Mouse (Mus musculus): ENCODE data around the gene Arhgap4. TPM values are rescaled to one million over a fixed set of nuclear protein-coding genes. Genes with fewer than 3 reads are reported as not detected.

Gene Arhgap4
- polyA plus RNA-seq, 1 experiment from 2014 or later, result 2.7 TPM

GRCm38 (mm10) chrX:73921285-73921822, 316 bp downstream of the Arhgap4 start:
- H3K4me3 ChIP-seq (ENCODE audit: low read length), result peak overlapping the region; percentile 60
- H3K9ac ChIP-seq (ENCODE audit: low read depth, low read length), result peak overlapping the region; percentile 76
- H3K27ac ChIP-seq (ENCODE audit: low read depth, low read length), result peak overlapping the region; percentile 68
- no peaks in the 10 kb centered on the region for H3K36me3 ChIP-seq (ENCODE audit: control insufficient read depth, insufficient read depth, low read length)
- WGBS, result 29% methylated on average over 34 of the region's 34 CpGs
- H3K4me1 ChIP-seq (ENCODE audit: control insufficient read depth, insufficient read depth, low read depth, low read length), result no peaks in the 10 kb centered on the region
- peak overlapping the region; percentile 72 for H3K4me2 ChIP-seq (ENCODE audit: low read length)
- no peaks in the 10 kb centered on the region for H3K27me3 ChIP-seq (replicated peaks; ENCODE audit: control insufficient read depth, insufficient read depth, low read length)
- ATAC-seq, result no peak; the same call in 1 of the 2 replicates
- no peaks in the 10 kb centered on the region for H3K9me3 ChIP-seq (ENCODE audit: control insufficient read depth, low read length)

GRCm38 (mm10) chrX:73918631-73919030, 3.0 kb downstream of the Arhgap4 start:
- peaks cover 2% of the 10 kb centered on the region; the same call in 1 of the 2 replicates for H3K4me1 ChIP-seq (ENCODE audit: control insufficient read depth, insufficient read depth, low read depth, low read length)
- WGBS, result 90% methylated on average over 5 of the region's 5 CpGs
- no peak overlapping the region for H3K4me2 ChIP-seq (ENCODE audit: low read length)
- no peak for ATAC-seq
- no peak overlapping the region for H3K4me3 ChIP-seq (ENCODE audit: low read length)
- H3K27me3 ChIP-seq (replicated peaks; ENCODE audit: control insufficient read depth, insufficient read depth, low read length), result no peaks in the 10 kb centered on the region
- no peak overlapping the region for H3K9ac ChIP-seq (ENCODE audit: low read depth, low read length)
- no peaks in the 10 kb centered on the region for H3K36me3 ChIP-seq (ENCODE audit: control insufficient read depth, insufficient read depth, low read length)
- H3K9me3 ChIP-seq (ENCODE audit: control insufficient read depth, low read length), result no peaks in the 10 kb centered on the region
- no peak overlapping the region for H3K27ac ChIP-seq (ENCODE audit: low read depth, low read length)

- H3K9ac ChIP-seq (ENCODE audit: low read depth, low read length), result no peak overlapping the region
- 72% methylated on average over 8 of the region's 8 CpGs for WGBS
- ATAC-seq, result no peak
Observed at GRCm38 (mm10) chrX:73916945-73917344, 4.7 kb downstream of the Arhgap4 start.

DNA sequence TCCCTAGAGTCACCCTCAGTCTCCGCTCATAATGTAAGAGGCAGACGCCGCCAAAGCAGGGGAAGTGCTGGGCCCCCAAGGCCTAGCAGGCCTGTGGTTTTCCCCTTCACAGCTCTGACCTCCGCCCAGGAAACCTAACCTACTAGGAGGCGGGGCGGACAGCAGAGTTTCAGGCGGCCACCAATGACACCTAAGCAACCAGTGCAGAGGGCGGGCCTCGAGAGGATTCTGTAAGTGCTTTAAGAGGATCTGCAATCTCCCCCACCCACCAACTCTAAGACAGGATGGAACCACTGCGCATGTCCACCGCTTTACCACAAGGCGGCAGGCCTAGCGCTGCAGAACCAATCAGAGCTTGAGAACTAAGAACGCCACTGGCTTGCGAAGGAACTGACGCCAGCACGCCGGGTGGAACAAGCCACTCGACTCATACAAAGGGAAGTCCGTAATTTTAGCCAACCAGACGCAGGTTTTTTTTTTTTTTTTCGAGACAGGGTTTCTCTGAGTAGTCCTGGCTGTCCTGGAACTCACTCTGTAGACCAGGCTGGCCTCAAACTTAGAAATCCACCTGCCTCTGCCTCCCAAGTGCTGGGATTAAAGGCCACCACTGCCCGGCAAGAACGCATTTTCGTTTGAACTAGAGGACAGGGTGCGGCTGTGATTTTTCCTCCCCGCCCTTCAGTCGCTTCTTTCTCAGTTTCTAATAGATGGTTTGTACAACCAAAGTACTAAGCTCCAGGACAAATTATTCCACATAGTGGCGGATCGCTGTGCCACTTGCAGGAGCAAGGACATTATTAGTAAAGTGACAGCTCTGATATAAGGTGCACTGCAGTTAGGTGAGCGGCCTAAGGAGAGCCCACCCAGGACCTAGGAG, 6.6 kb downstream of the Arhgap4 start:
- peak; percentile 97 for ATAC-seq
- peaks cover 2% of the 10 kb centered on the region; the same call in 1 of the 2 replicates for H3K4me1 ChIP-seq (ENCODE audit: control insufficient read depth, insufficient read depth, low read depth, low read length)
- WGBS, result 32% methylated on average over 31 of the region's 31 CpGs
- H3K36me3 ChIP-seq (ENCODE audit: control insufficient read depth, insufficient read depth, low read length), result no peaks in the 10 kb centered on the region
- no peaks in the 10 kb centered on the region for H3K27me3 ChIP-seq (replicated peaks; ENCODE audit: control insufficient read depth, insufficient read depth, low read length)
- peak overlapping the region; percentile 31 for H3K4me3 ChIP-seq (ENCODE audit: low read length)
- H3K4me2 ChIP-seq (ENCODE audit: low read length), result peak overlapping the region; percentile 57
- peak overlapping the region; percentile 72 for H3K27ac ChIP-seq (ENCODE audit: low read depth, low read length)
- no peaks in the 10 kb centered on the region for H3K9me3 ChIP-seq (ENCODE audit: control insufficient read depth, low read length)
- H3K9ac ChIP-seq (ENCODE audit: low read depth, low read length), result peak overlapping the region; percentile 45

More at GRCm38 (mm10) chrX:73916945-73917344, 4.7 kb downstream of the Arhgap4 start:
- H3K9me3 ChIP-seq (ENCODE audit: control insufficient read depth, low read length), result no peaks in the 10 kb centered on the region
- H3K36me3 ChIP-seq (ENCODE audit: control insufficient read depth, insufficient read depth, low read length), result no peaks in the 10 kb centered on the region
- H3K27me3 ChIP-seq (replicated peaks; ENCODE audit: control insufficient read depth, insufficient read depth, low read length), result no peaks in the 10 kb centered on the region
- H3K4me2 ChIP-seq (ENCODE audit: low read length), result no peak overlapping the region
- H3K4me1 ChIP-seq (ENCODE audit: control insufficient read depth, insufficient read depth, low read depth, low read length), result peaks cover 2% of the 10 kb centered on the region; the same call in 1 of the 2 replicates
- H3K27ac ChIP-seq (ENCODE audit: low read depth, low read length), result no peak overlapping the region
- no peak overlapping the region for H3K4me3 ChIP-seq (ENCODE audit: low read length)

GRCm38 (mm10) chrX:73911588-73911987, 10.1 kb downstream of the Arhgap4 start:
- Histone ChIP-seq H3K4me2 (ENCODE audit: low read length) (no peak overlapping the region), H3K4me1 (ENCODE audit: control insufficient read depth, insufficient read depth, low read depth, low read length) (peaks cover 2% of the 10 kb centered on the region; the same call in 1 of the 2 replicates), H3K4me3 (ENCODE audit: low read length) (no peak overlapping the region), H3K9me3 (ENCODE audit: control insufficient read depth, low read length) (no peaks in the 10 kb centered on the region), H3K27ac (ENCODE audit: low read depth, low read length) (no peak overlapping the region), H3K27me3 (replicated peaks; ENCODE audit: control insufficient read depth, insufficient read depth, low read length) (no peaks in the 10 kb centered on the region), H3K36me3 (ENCODE audit: control insufficient read depth, insufficient read depth, low read length) (no peaks in the 10 kb centered on the region), H3K9ac (ENCODE audit: low read depth, low read length) (no peak overlapping the region)
- no peak for ATAC-seq
- 85% methylated on average over 2 of the region's 2 CpGs for WGBS

GRCm38 (mm10) chrX:73911156-73911555, 10.5 kb downstream of the Arhgap4 start:
- 23% methylated on average over 19 of the region's 26 CpGs for WGBS
- Histone ChIP-seq H3K36me3 (ENCODE audit: control insufficient read depth, insufficient read depth, low read length) (no peaks in the 10 kb centered on the region), H3K4me1 (ENCODE audit: control insufficient read depth, insufficient read depth, low read depth, low read length) (peaks cover 2% of the 10 kb centered on the region; the same call in 1 of the 2 replicates), H3K9me3 (ENCODE audit: control insufficient read depth, low read length) (no peaks in the 10 kb centered on the region), H3K4me3 (ENCODE audit: low read length) (no peak overlapping the region), H3K27me3 (replicated peaks; ENCODE audit: control insufficient read depth, insufficient read depth, low read length) (no peaks in the 10 kb centered on the region), H3K4me2 (ENCODE audit: low read length) (peak overlapping the region; percentile 35), H3K9ac (ENCODE audit: low read depth, low read length) (no peak overlapping the region), H3K27ac (ENCODE audit: low read depth, low read length) (no peak overlapping the region)
- ATAC-seq, result no peak

GRCm38 (mm10) chrX:73910451-73910850, 11.2 kb downstream of the Arhgap4 start:
- ATAC-seq, result no peak
- Histone ChIP-seq H3K27ac (ENCODE audit: low read depth, low read length) (no peak overlapping the region), H3K36me3 (ENCODE audit: control insufficient read depth, insufficient read depth, low read length) (no peaks in the 10 kb centered on the region), H3K9me3 (ENCODE audit: control insufficient read depth, low read length) (no peaks in the 10 kb centered on the region), H3K4me1 (ENCODE audit: control insufficient read depth, insufficient read depth, low read depth, low read length) (peaks cover under 1% of the 10 kb centered on the region; the same call in 1 of the 2 replicates), H3K4me3 (ENCODE audit: low read length) (no peak overlapping the region), H3K9ac (ENCODE audit: low read depth, low read length) (no peak overlapping the region), H3K27me3 (replicated peaks; ENCODE audit: control insufficient read depth, insufficient read depth, low read length) (no peaks in the 10 kb centered on the region), H3K4me2 (ENCODE audit: low read length) (no peak overlapping the region)

- no peaks in the 10 kb centered on the region for H3K4me1 ChIP-seq (ENCODE audit: control insufficient read depth, insufficient read depth, low read depth, low read length)
- H3K9ac ChIP-seq (ENCODE audit: low read depth, low read length), result no peak overlapping the region
- H3K9me3 ChIP-seq (ENCODE audit: control insufficient read depth, low read length), result no peaks in the 10 kb centered on the region
- no peaks in the 10 kb centered on the region for H3K36me3 ChIP-seq (ENCODE audit: control insufficient read depth, insufficient read depth, low read length)
- no peak overlapping the region for H3K4me2 ChIP-seq (ENCODE audit: low read length)
- WGBS, result 80% methylated on average over 1 of the region's 1 CpGs
- H3K4me3 ChIP-seq (ENCODE audit: low read length), result no peak overlapping the region
- H3K27me3 ChIP-seq (replicated peaks; ENCODE audit: control insufficient read depth, insufficient read depth, low read length), result no peaks in the 10 kb centered on the region
- H3K27ac ChIP-seq (ENCODE audit: low read depth, low read length), result no peak overlapping the region
- no peak for ATAC-seq
Observed at GRCm38 (mm10) chrX:73910049-73910448, 11.6 kb downstream of the Arhgap4 start.

GRCm38 (mm10) chrX:73897959-73898358, 23.7 kb downstream of the Arhgap4 start:
- Histone ChIP-seq H3K27ac (ENCODE audit: low read depth, low read length) (no peak overlapping the region), H3K4me3 (ENCODE audit: low read length) (no peak overlapping the region), H3K9ac (ENCODE audit: low read depth, low read length) (no peak overlapping the region), H3K9me3 (ENCODE audit: control insufficient read depth, low read length) (no peaks in the 10 kb centered on the region), H3K4me1 (ENCODE audit: control insufficient read depth, insufficient read depth, low read depth, low read length) (no peaks in the 10 kb centered on the region), H3K4me2 (ENCODE audit: low read length) (no peak overlapping the region), H3K36me3 (ENCODE audit: control insufficient read depth, insufficient read depth, low read length) (no peaks in the 10 kb centered on the region), H3K27me3 (replicated peaks; ENCODE audit: control insufficient read depth, insufficient read depth, low read length) (no peaks in the 10 kb centered on the region)
- WGBS, result 72% methylated on average over 3 of the region's 3 CpGs
- ATAC-seq, result no peak
